Mouse (Mus musculus) midbrain, embryonic 16.5 days (tissue): ENCODE measurements at regions not wholly inside any gene's neighbourhood (a gene's known extent, or its start where the extent isn't known, plus 50 kb on each side); places are given as distances from the start of the nearest gene placed in this dataset.

Experiments used
- ATAC-seq: fragments of 200-750 bp; cut with Nextera tagmentation; 2 replicates; pipeline ENCODE4 v1.8.0; 2017; ENCODE audit warnings: moderate TSS enrichment
- H3K27ac ChIP-seq: fragments of 300-500 bp; sonication (generic); 2 replicates; pipeline ENCODE4 v1.5.1; 2014; ENCODE audit warnings: mild to moderate bottlenecking, low read length, mixed read lengths
- H3K27me3 ChIP-seq: fragments of 300-500 bp; sonication (generic); 2 replicates; pipeline ENCODE4 v1.6.1; 2014; ENCODE audit warnings: low read depth, low read length, mixed read lengths; ENCODE audit not compliant: control insufficient read depth, insufficient read depth
- H3K36me3 ChIP-seq: fragments of 300-500 bp; sonication (generic); 2 replicates; pipeline ENCODE4 v1.6.1; 2014; ENCODE audit warnings: mild to moderate bottlenecking, low read length, moderate library complexity, mixed read lengths; ENCODE audit not compliant: control insufficient read depth, insufficient read depth
- H3K4me1 ChIP-seq: fragments of 300-500 bp; sonication (generic); 2 replicates; pipeline ENCODE4 v1.6.1; 2014; ENCODE audit warnings: mild to moderate bottlenecking, low read length, mixed read lengths; ENCODE audit not compliant: control insufficient read depth, insufficient read depth
- H3K4me2 ChIP-seq: fragments of 300-500 bp; sonication (generic); 2 replicates; pipeline ENCODE4 v1.6.1; 2014; ENCODE audit warnings: mild to moderate bottlenecking, low read length, mixed read lengths
- H3K4me3 ChIP-seq: fragments of 300-500 bp; sonication (generic); 2 replicates; pipeline ENCODE4 v1.5.1; 2014; ENCODE audit warnings: low read depth, mild to moderate bottlenecking, low read length, moderate library complexity, mixed read lengths
- H3K9ac ChIP-seq: fragments of 300-500 bp; sonication (generic); 2 replicates; pipeline ENCODE4 v1.6.1; 2014; ENCODE audit warnings: low read depth, low read length, mixed read lengths
- H3K9me3 ChIP-seq: fragments of 300-500 bp; sonication (generic); replicated peaks from 2 replicates; pipeline ENCODE4 v1.6.1; 2014; ENCODE audit warnings: mild to moderate bottlenecking, low read length, mixed read lengths; ENCODE audit not compliant: control insufficient read depth, poor library complexity, severe bottlenecking
- WGBS: fragments of 180-500 bp; shearing (Covaris S2); extraction: QIAGEN DNeasy Blood & Tissue Kit; methylation state at CpG from one replicate; pipeline ENCODE4 v1.1.7; 2014; 5-methylcytosine and 5-hydroxymethylcytosine counted together

DNA sequence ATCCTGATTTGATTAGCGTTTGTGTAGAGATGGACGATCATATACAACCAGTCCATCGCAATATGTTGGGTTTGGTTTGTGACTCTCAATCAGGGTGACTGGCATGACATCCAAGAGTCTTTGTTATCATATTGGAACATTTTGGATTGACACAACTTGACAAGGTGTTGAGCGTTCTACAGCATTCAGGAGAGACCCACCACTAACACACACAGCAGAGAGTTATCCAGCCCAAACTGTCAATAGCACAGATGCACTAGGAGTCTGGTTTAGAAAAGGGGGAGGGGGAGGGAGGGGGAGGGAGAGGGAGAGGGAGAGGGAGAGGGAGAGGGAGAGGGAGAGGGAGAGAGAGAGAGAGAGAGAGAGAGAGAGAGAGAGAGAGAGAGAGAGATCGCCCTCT lies 144.5 kb downstream of the Psat1 start:
- Histone ChIP-seq H3K4me3 (no peak overlapping the region), H3K27me3 (peaks cover 16% of the 10 kb centered on the region), H3K4me2 (no peak overlapping the region), H3K9ac (no peak overlapping the region), H3K4me1 (peaks cover 35% of the 10 kb centered on the region), H3K36me3 (no peaks in the 10 kb centered on the region), H3K27ac (peak overlapping the region; percentile 8), H3K9me3 (no peaks in the 10 kb centered on the region)
- ATAC-seq: 0 out of 2 replicates have a peak, but pooled peaks have one; percentile 27
- WGBS: 26% methylated on average over 5 of the region's 5 CpGs

DNA sequence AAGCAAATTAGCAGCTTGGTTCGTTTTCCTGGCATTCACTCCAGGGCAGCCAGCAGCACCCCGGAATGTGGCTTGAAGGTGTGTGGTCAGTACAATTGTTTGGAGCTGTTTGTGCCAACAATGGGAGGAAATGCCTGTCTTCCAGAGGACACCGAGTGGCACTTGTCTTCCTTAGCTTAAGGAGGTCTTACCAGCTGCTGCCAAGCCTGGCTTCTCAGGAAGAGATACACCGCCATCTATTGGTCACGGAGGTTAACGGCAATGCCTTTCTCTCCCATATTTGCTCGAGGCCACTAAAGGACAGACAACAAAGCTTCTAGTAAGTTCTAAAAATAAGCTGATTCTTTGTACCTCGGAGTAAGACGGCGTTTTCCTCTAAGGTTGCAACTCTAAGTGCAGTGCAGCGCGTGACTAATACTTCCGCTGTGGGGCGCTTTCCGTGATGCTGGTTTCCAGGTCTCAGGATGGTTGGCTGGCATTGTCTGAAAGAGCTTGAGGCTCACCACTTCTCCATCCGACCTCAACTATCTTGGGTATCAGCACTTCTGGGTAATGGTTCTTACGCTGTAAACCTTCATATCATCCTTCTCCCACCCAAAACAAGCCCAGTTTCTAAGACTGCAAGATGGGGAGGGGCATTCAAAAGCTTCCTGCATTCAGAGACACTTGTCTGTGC lies 145.2 kb downstream of the Psat1 start:
- H3K4me1 ChIP-seq: peaks cover 35% of the 10 kb centered on the region
- peaks cover 14% of the 10 kb centered on the region for H3K27me3 ChIP-seq
- peak overlapping the region; percentile 32 for H3K4me3 ChIP-seq
- H3K36me3 ChIP-seq: no peaks in the 10 kb centered on the region
- H3K9ac ChIP-seq: peak overlapping the region; percentile 59; the same call in 1 of the 2 replicates
- H3K27ac ChIP-seq: peak overlapping the region; percentile 79
- no peaks in the 10 kb centered on the region for H3K9me3 ChIP-seq
- H3K4me2 ChIP-seq: peak overlapping the region; percentile 64
- peak; percentile 86 for ATAC-seq
- WGBS: 1% methylated on average over 17 of the region's 17 CpGs

DNA sequence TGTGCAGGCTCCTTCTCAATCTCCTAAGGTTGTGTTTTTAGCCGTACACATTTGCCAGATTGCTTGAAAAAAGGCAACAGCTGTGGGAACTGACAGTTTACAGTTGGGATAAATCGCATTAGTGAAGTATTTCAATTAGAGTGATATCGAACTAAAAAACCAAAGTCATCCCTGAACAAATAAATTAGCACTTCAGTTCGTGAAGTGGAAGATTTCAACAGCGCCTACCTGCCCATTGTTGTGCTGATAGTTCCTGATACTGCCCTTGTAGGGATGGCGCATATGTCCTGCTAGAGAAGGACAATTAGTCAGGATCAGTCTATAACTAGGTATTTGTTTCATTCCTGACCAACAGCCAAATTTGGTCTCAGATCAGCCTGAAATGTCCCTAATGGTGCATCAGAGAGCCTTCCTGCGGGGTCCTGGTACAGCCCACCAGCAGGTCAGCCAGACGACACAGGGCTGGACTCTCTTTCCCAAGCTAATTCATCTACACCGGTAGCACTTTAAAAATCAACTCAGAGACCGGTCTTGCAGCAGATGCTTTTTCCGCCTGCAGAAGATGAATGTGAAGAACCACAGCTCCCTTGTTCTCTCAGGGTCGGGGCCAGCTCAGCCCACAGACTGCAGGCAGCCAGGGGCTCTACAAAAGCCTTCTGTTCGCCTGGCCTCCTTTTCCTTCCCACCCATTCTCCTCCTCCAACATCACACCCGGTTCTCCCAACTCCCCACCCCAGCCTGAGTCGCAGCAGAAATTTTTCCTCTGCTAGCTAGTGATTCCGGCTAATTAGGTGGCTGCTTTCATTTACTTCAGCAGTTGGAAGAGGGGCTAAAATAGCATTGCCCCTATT lies 146.1 kb downstream of the Psat1 start:
- WGBS: 14% methylated on average over 16 of the region's 16 CpGs

DNA sequence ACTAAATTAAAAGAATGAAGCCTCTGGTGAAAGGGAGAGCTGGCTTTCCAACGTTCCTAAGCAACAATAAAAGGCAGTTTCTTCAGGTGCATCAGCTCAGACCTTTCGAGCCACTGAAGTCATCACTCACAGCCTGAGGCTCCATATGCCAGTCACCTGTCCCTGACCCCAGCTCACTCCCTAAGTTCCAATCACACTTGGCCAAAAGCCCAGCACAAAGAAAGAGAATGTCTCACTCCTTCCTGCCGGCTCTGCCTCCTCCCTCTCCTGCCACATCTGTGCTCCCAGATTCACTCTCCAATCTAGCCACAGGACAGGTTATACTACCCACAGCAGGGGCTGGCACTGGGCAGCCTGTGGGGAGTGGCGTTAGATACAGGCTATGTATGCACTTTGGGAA lies 150.7 kb downstream of the Psat1 start:
- ATAC-seq: no peak
- peaks cover 13% of the 10 kb centered on the region for H3K4me1 ChIP-seq

More for the DNA sequence above, 146.1 kb downstream of the Psat1 start:
- H3K4me2 ChIP-seq: peak overlapping the region; percentile 64
- peak; percentile 78 for ATAC-seq
- no peaks in the 10 kb centered on the region for H3K9me3 ChIP-seq
- peak overlapping the region; percentile 32 for H3K4me3 ChIP-seq
- H3K27ac ChIP-seq: peak overlapping the region; percentile 79
- H3K27me3 ChIP-seq: peaks cover 9% of the 10 kb centered on the region
- peaks cover 35% of the 10 kb centered on the region for H3K4me1 ChIP-seq
- peak overlapping the region; percentile 43 for H3K9ac ChIP-seq
- H3K36me3 ChIP-seq: no peaks in the 10 kb centered on the region

DNA sequence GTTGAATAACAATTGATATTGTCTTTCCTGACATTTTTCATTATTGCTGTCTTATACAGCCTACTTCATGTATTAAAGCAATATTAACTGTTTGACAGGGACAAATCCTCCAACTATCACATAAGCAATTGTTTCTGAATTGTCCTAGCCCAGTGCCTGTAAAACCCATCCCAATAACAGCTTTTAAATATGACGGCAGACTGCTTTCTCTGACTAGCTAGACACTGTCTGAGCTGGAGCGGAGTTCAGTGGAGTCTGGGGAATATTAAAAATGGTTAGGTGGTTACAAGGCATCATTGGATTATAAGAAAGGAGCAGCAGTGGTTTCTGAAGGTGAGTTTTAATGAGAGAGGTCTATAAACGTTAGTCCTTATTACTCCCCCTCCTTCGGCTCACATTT lies 155.2 kb downstream of the Psat1 start:
- H3K27ac ChIP-seq: peak overlapping the region; percentile 15; the same call in 1 of the 2 replicates
- no peaks in the 10 kb centered on the region for H3K36me3 ChIP-seq
- H3K9me3 ChIP-seq: 0 out of 2 replicates have a peak, but pooled peaks cover 6% of the 10 kb centered on the region
- WGBS: 41% methylated on average over 4 of the region's 4 CpGs
- H3K4me2 ChIP-seq: no peak overlapping the region
- peaks cover 8% of the 10 kb centered on the region; the same call in 1 of the 2 replicates for H3K27me3 ChIP-seq
- peak; percentile 7; the same call in 1 of the 2 replicates for ATAC-seq
- no peak overlapping the region for H3K9ac ChIP-seq
- no peak overlapping the region for H3K4me3 ChIP-seq
- H3K4me1 ChIP-seq: peaks cover 10% of the 10 kb centered on the region

More for the DNA sequence above, 150.7 kb downstream of the Psat1 start:
- H3K36me3 ChIP-seq: no peaks in the 10 kb centered on the region
- H3K4me3 ChIP-seq: no peak overlapping the region
- H3K9ac ChIP-seq: no peak overlapping the region
- peaks cover 14% of the 10 kb centered on the region for H3K27me3 ChIP-seq
- 60% methylated on average over 4 of the region's 4 CpGs for WGBS
- H3K4me2 ChIP-seq: no peak overlapping the region
- H3K9me3 ChIP-seq: no peaks in the 10 kb centered on the region
- no peak overlapping the region for H3K27ac ChIP-seq

DNA sequence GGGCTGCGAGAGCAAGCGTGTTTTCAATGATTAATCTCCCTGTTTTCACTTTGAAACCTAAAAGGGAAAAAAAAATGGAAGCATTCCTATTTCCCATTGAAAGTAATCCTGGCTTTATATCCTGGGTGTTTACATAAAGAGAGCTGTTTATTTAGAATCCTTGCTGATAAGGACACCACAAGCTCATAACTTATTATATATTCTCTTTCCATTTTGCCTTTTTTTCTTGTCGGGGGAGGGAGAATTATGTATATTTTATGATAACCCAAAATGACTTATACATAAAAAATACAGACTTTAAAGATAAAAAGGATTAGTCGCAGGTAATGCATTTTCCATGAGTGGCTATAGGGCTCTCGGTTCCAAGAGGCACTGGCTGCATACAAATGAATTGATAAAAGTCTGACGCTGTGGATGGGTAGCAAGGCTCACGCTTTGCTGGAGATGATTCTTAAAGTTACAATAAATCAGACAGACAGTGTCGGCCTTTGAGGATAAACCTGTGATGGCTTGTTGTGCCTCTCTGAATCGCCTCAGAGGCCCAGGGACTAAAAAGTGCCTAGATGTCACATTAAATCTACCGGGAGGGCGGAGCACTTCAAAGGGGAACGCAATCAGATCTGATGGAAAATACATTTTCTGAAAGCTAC lies 155.7 kb downstream of the Psat1 start:
- H3K9ac ChIP-seq: no peak overlapping the region
- WGBS: 21% methylated on average over 12 of the region's 12 CpGs
- 0 out of 2 replicates have a peak, but pooled peaks cover 8% of the 10 kb centered on the region for H3K27me3 ChIP-seq
- ATAC-seq: peak; percentile 83
- H3K36me3 ChIP-seq: no peaks in the 10 kb centered on the region
- peak overlapping the region; percentile 76; the same call in 1 of the 2 replicates for H3K27ac ChIP-seq
- H3K9me3 ChIP-seq: 0 out of 2 replicates have a peak, but pooled peaks cover 6% of the 10 kb centered on the region
- peaks cover 10% of the 10 kb centered on the region for H3K4me1 ChIP-seq
- H3K4me2 ChIP-seq: peak overlapping the region; percentile 54
- no peak overlapping the region for H3K4me3 ChIP-seq

DNA sequence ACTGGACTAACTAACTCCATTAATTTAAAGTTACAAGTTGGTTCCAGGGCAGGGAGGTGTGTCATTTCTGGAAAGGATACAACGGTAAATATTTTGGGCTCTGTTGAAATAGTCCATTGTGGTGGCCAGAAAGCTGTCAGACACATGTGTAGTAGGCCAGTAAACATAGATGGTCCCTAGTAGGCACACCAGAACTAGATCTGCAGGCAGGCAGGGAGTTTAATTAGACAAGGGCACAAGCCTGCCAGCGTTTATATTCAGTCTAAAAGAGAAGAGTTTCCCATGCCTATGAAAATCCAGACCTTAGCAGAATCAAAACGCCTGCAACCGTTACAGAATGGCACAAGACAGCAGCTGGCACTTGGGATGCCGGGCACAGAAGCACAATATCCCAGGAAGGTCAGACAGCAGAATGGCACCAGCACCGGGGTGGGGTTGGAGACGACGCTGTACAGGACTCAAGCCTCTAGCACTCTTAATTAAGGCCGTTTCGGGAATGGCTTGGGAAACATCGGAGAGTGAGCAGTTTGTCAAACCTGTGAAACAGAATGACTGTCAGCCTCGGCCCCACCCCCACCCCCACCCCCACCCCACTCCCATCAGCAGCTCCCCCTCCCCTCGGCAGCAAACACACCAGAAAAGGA lies 156.4 kb downstream of the Psat1 start:
- Histone ChIP-seq H3K9ac (no peak overlapping the region), H3K27me3 (0 out of 2 replicates have a peak, but pooled peaks cover 6% of the 10 kb centered on the region), H3K9me3 (0 out of 2 replicates have a peak, but pooled peaks cover 6% of the 10 kb centered on the region), H3K27ac (peak overlapping the region; percentile 76), H3K4me1 (peaks cover 10% of the 10 kb centered on the region), H3K36me3 (no peaks in the 10 kb centered on the region), H3K4me2 (peak overlapping the region; percentile 54), H3K4me3 (0 out of 2 replicates have a peak overlapping the region, but pooled peaks have one; percentile 15)
- peak; percentile 73 for ATAC-seq
- WGBS: 14% methylated on average over 13 of the region's 13 CpGs

DNA sequence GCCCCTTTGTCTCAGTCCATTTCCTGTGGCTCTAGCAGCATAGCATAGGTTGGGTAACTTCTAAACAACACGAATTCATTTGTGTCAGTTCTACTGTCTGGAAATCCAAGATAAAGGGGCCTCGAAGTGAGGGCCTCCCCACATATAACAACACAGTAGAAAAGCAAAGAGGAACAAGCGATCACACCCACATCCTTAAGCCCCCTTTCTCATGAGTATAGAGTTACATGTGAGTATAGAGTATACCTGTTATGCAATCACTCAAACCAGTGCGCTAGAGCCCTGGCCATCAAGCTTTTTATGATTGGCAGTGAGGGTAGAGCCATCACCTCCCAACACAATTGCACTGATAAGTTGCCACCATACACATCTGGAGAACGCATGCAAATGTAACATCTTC lies 157.4 kb downstream of the Psat1 start:
- Histone ChIP-seq H3K36me3 (no peaks in the 10 kb centered on the region), H3K27me3 (0 out of 2 replicates have a peak, but pooled peaks cover 3% of the 10 kb centered on the region), H3K27ac (no peak overlapping the region), H3K4me2 (no peak overlapping the region), H3K9ac (no peak overlapping the region), H3K4me3 (no peak overlapping the region), H3K9me3 (0 out of 2 replicates have a peak, but pooled peaks cover 6% of the 10 kb centered on the region), H3K4me1 (peaks cover 10% of the 10 kb centered on the region)
- ATAC-seq: no peak
- 82% methylated on average over 5 of the region's 5 CpGs for WGBS
